Mouse (Mus musculus): Measurements from ENCODE around the gene Zfp46. TPM values are rescaled to one million over a fixed set of nuclear protein-coding genes. Genes with fewer than 3 reads are reported as not detected.
A peak's percentile ranks its signal among the peaks of the same experiment; 100 is the strongest.

Zfp46 gene
- polyA plus RNA-seq, 1 experiment from 2014 or later = 50.1 TPM

- H3K27ac ChIP-seq (ENCODE audit: low read length) = no peak overlapping the region
Observed at GRCm38 (mm10) chr4:136259916-136260315, 24.6 kb upstream of the Zfp46 start.

GRCm38 (mm10) chr4:136260491-136261180 is 23.8 kb upstream of the Zfp46 start:
- Histone ChIP-seq H3K4me3 (replicated peaks; ENCODE audit: low read length) (no peak overlapping the region), H3K36me3 (ENCODE audit: control insufficient read depth, insufficient read depth) (no peaks in the 10 kb centered on the region), H3K4me1 (replicated peaks; ENCODE audit: control insufficient read depth, insufficient read depth, low read length) (peaks cover 3% of the 10 kb centered on the region; the same call in 1 of the 2 replicates), H3K9me3 (ENCODE audit: control insufficient read depth, low read length) (no peaks in the 10 kb centered on the region), H3K9ac (replicated peaks; ENCODE audit: low read depth, low read length) (0 out of 2 replicates have a peak overlapping the region, but pooled peaks have one; percentile 14), H3K4me2 (ENCODE audit: low read length) (no peak overlapping the region), H3K27ac (ENCODE audit: low read length) (no peak overlapping the region), H3K27me3 (replicated peaks; ENCODE audit: control insufficient read depth, insufficient read depth, low read length) (no peaks in the 10 kb centered on the region)
- peak; percentile 71 for ATAC-seq
- WGBS = 38% methylated on average over 10 of the region's 10 CpGs

More at GRCm38 (mm10) chr4:136259916-136260315, 24.6 kb upstream of the Zfp46 start:
- Histone ChIP-seq H3K9ac (replicated peaks; ENCODE audit: low read depth, low read length) (no peak overlapping the region), H3K4me3 (replicated peaks; ENCODE audit: low read length) (no peak overlapping the region), H3K36me3 (ENCODE audit: control insufficient read depth, insufficient read depth) (no peaks in the 10 kb centered on the region), H3K4me2 (ENCODE audit: low read length) (no peak overlapping the region), H3K27me3 (replicated peaks; ENCODE audit: control insufficient read depth, insufficient read depth, low read length) (no peaks in the 10 kb centered on the region), H3K4me1 (replicated peaks; ENCODE audit: control insufficient read depth, insufficient read depth, low read length) (peaks cover 3% of the 10 kb centered on the region; the same call in 1 of the 2 replicates), H3K9me3 (ENCODE audit: control insufficient read depth, low read length) (no peaks in the 10 kb centered on the region)
- ATAC-seq = no peak
- 55% methylated on average over 3 of the region's 3 CpGs for WGBS

- no peak for ATAC-seq
- 81% methylated on average over 10 of the region's 10 CpGs for WGBS
- Histone ChIP-seq H3K9ac (replicated peaks; ENCODE audit: low read depth, low read length) (no peak overlapping the region), H3K27ac (ENCODE audit: low read length) (no peak overlapping the region), H3K27me3 (replicated peaks; ENCODE audit: control insufficient read depth, insufficient read depth, low read length) (no peaks in the 10 kb centered on the region), H3K4me1 (replicated peaks; ENCODE audit: control insufficient read depth, insufficient read depth, low read length) (peaks cover 3% of the 10 kb centered on the region; the same call in 1 of the 2 replicates), H3K36me3 (ENCODE audit: control insufficient read depth, insufficient read depth) (no peaks in the 10 kb centered on the region), H3K4me2 (ENCODE audit: low read length) (no peak overlapping the region), H3K9me3 (ENCODE audit: control insufficient read depth, low read length) (no peaks in the 10 kb centered on the region), H3K4me3 (replicated peaks; ENCODE audit: low read length) (no peak overlapping the region)
Observed at GRCm38 (mm10) chr4:136261912-136262311, 22.6 kb upstream of the Zfp46 start.

- Histone ChIP-seq H3K27me3 (replicated peaks; ENCODE audit: control insufficient read depth, insufficient read depth, low read length) (no peaks in the 10 kb centered on the region), H3K4me2 (ENCODE audit: low read length) (no peak overlapping the region), H3K36me3 (ENCODE audit: control insufficient read depth, insufficient read depth) (no peaks in the 10 kb centered on the region), H3K27ac (ENCODE audit: low read length) (no peak overlapping the region), H3K9me3 (ENCODE audit: control insufficient read depth, low read length) (no peaks in the 10 kb centered on the region), H3K4me1 (replicated peaks; ENCODE audit: control insufficient read depth, insufficient read depth, low read length) (peaks cover 3% of the 10 kb centered on the region; the same call in 1 of the 2 replicates), H3K9ac (replicated peaks; ENCODE audit: low read depth, low read length) (no peak overlapping the region), H3K4me3 (replicated peaks; ENCODE audit: low read length) (no peak overlapping the region)
- WGBS = 87% methylated on average over 4 of the region's 4 CpGs
- no peak for ATAC-seq
Observed at GRCm38 (mm10) chr4:136263555-136263954, 20.9 kb upstream of the Zfp46 start.

- WGBS = 84% methylated on average over 9 of the region's 9 CpGs
- no peak for ATAC-seq
- Histone ChIP-seq H3K4me2 (ENCODE audit: low read length) (no peak overlapping the region), H3K36me3 (ENCODE audit: control insufficient read depth, insufficient read depth) (no peaks in the 10 kb centered on the region), H3K9ac (replicated peaks; ENCODE audit: low read depth, low read length) (no peak overlapping the region), H3K27ac (ENCODE audit: low read length) (no peak overlapping the region), H3K4me1 (replicated peaks; ENCODE audit: control insufficient read depth, insufficient read depth, low read length) (no peaks in the 10 kb centered on the region), H3K4me3 (replicated peaks; ENCODE audit: low read length) (no peak overlapping the region), H3K9me3 (ENCODE audit: control insufficient read depth, low read length) (no peaks in the 10 kb centered on the region), H3K27me3 (replicated peaks; ENCODE audit: control insufficient read depth, insufficient read depth, low read length) (no peaks in the 10 kb centered on the region)
Observed at GRCm38 (mm10) chr4:136266716-136267343, 17.7 kb upstream of the Zfp46 start.

- H3K9me3 ChIP-seq (ENCODE audit: control insufficient read depth, low read length) = peaks cover 4% of the 10 kb centered on the region
- no peaks in the 10 kb centered on the region for H3K36me3 ChIP-seq (ENCODE audit: control insufficient read depth, insufficient read depth)
- H3K4me1 ChIP-seq (replicated peaks; ENCODE audit: control insufficient read depth, insufficient read depth, low read length) = no peaks in the 10 kb centered on the region
- ATAC-seq = no peak
- no peak overlapping the region for H3K4me3 ChIP-seq (replicated peaks; ENCODE audit: low read length)
- no peak overlapping the region for H3K9ac ChIP-seq (replicated peaks; ENCODE audit: low read depth, low read length)
- WGBS = 91% methylated on average over 1 of the region's 1 CpGs
- no peak overlapping the region for H3K27ac ChIP-seq (ENCODE audit: low read length)
- no peak overlapping the region for H3K4me2 ChIP-seq (ENCODE audit: low read length)
- H3K27me3 ChIP-seq (replicated peaks; ENCODE audit: control insufficient read depth, insufficient read depth, low read length) = no peaks in the 10 kb centered on the region
Observed at GRCm38 (mm10) chr4:136268912-136269311, 15.6 kb upstream of the Zfp46 start.

GRCm38 (mm10) chr4:136270648-136271047 is 13.8 kb upstream of the Zfp46 start:
- H3K9me3 ChIP-seq (ENCODE audit: control insufficient read depth, low read length) = peaks cover 4% of the 10 kb centered on the region
- H3K9ac ChIP-seq (replicated peaks; ENCODE audit: low read depth, low read length) = no peak overlapping the region
- no peaks in the 10 kb centered on the region for H3K36me3 ChIP-seq (ENCODE audit: control insufficient read depth, insufficient read depth)
- no peak overlapping the region for H3K4me2 ChIP-seq (ENCODE audit: low read length)
- H3K4me3 ChIP-seq (replicated peaks; ENCODE audit: low read length) = no peak overlapping the region
- no peak for ATAC-seq
- 82% methylated on average over 8 of the region's 8 CpGs for WGBS
- H3K27me3 ChIP-seq (replicated peaks; ENCODE audit: control insufficient read depth, insufficient read depth, low read length) = no peaks in the 10 kb centered on the region
- no peaks in the 10 kb centered on the region for H3K4me1 ChIP-seq (replicated peaks; ENCODE audit: control insufficient read depth, insufficient read depth, low read length)
- no peak overlapping the region for H3K27ac ChIP-seq (ENCODE audit: low read length)

GRCm38 (mm10) chr4:136281097-136281496 is 3.4 kb upstream of the Zfp46 start:
- Histone ChIP-seq H3K4me3 (replicated peaks; ENCODE audit: low read length) (no peak overlapping the region), H3K27ac (ENCODE audit: low read length) (no peak overlapping the region), H3K27me3 (replicated peaks; ENCODE audit: control insufficient read depth, insufficient read depth, low read length) (no peaks in the 10 kb centered on the region), H3K4me2 (ENCODE audit: low read length) (no peak overlapping the region), H3K36me3 (ENCODE audit: control insufficient read depth, insufficient read depth) (no peaks in the 10 kb centered on the region), H3K9ac (replicated peaks; ENCODE audit: low read depth, low read length) (no peak overlapping the region), H3K4me1 (replicated peaks; ENCODE audit: control insufficient read depth, insufficient read depth, low read length) (peaks cover 26% of the 10 kb centered on the region), H3K9me3 (ENCODE audit: control insufficient read depth, low read length) (no peaks in the 10 kb centered on the region)
- WGBS = 87% methylated on average over 8 of the region's 8 CpGs
- no peak for ATAC-seq

- Histone ChIP-seq H3K4me3 (replicated peaks; ENCODE audit: low read length) (no peak overlapping the region), H3K27me3 (replicated peaks; ENCODE audit: control insufficient read depth, insufficient read depth, low read length) (no peaks in the 10 kb centered on the region), H3K9me3 (ENCODE audit: control insufficient read depth, low read length) (no peaks in the 10 kb centered on the region), H3K27ac (ENCODE audit: low read length) (no peak overlapping the region), H3K4me1 (replicated peaks; ENCODE audit: control insufficient read depth, insufficient read depth, low read length) (peaks cover 28% of the 10 kb centered on the region), H3K9ac (replicated peaks; ENCODE audit: low read depth, low read length) (no peak overlapping the region), H3K4me2 (ENCODE audit: low read length) (no peak overlapping the region), H3K36me3 (ENCODE audit: control insufficient read depth, insufficient read depth) (no peaks in the 10 kb centered on the region)
- no peak for ATAC-seq
- 61% methylated on average over 8 of the region's 9 CpGs for WGBS
Observed at GRCm38 (mm10) chr4:136281611-136282010, 2.9 kb upstream of the Zfp46 start.

Data from forebrain, embryonic 16.5 days (tissue).